Mouse (Mus musculus): ENCODE measurements at regions not wholly inside any gene's neighbourhood (a gene's known extent, or its start where the extent isn't known, plus 50 kb on each side); places are given as distances from the start of the nearest gene placed in this dataset. TPM values are rescaled to one million over a fixed set of nuclear protein-coding genes. Genes with fewer than 3 reads are reported as not detected.

DNA sequence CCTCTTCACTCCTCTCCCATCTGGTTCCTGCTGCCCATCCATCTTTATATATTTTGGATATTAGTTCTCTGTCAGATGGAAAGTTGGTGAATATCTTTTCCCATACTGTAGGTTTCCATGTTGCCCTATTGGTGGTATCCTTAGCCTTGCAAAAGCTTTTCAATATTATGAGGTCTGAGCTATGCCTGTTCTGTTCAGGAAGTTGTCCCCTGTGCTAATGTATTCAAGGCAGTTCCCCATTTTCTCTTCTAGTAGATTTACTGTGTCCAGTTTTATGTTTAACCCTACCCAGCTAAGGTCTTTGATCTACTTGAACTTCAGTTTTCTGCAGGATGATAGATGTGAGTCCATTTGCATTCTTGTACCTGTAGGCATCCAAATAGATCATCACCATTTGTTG lies 109.4 kb upstream of the Tusc1 start:
- Histone ChIP-seq H3K4me3 (no peak overlapping the region), H3K9me3 (replicated peaks) (no peaks in the 10 kb centered on the region), H3K9ac (no peak overlapping the region), H3K27ac (ENCODE audit: poor library complexity, severe bottlenecking) (no peak overlapping the region), H3K36me3 (no peaks in the 10 kb centered on the region), H3K27me3 (replicated peaks) (no peaks in the 10 kb centered on the region), H3K4me2 (no peak overlapping the region), H3K4me1 (replicated peaks) (no peaks in the 10 kb centered on the region)
- ATAC-seq (ENCODE audit: insufficient number of reproducible peaks, low FRiP score) = no peak

DNA sequence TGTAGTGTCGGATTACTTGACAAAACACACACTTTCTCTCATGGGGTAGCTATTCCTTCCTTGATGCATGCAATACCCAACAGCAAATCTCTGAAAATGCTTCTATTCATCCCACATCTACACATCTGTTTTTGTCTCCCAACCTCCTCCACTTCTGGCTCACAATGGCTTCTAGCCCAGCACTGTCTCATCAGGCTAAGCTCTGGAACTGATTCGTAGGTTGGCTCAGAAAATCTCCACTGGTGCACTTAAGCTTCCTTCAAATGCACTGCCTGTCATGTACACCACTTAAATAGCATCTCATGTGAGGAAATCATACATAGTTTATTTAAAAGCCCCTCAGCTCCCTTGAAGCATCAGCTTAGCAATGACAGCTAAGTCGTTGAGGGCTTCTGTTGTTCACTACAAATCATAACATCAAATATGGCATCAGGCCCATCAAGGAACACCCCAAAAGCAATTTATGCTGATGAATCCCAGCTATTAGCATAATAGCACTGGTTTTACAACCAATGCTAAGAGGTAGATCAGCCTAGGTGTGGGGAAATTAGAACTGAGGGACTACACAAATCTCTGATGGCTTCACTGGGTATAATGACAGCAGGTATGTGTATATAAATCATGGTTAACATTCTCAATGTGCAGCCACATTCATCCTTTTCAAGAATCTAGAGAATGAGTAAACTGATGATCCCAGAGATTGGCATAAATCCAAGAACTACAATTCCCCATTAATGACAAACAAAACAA lies 103.5 kb upstream of the Tusc1 start:
- no peak for ATAC-seq (ENCODE audit: insufficient number of reproducible peaks, low FRiP score)
- Histone ChIP-seq H3K4me3 (no peak overlapping the region), H3K9ac (no peak overlapping the region), H3K4me2 (no peak overlapping the region), H3K27ac (ENCODE audit: poor library complexity, severe bottlenecking) (no peak overlapping the region), H3K9me3 (replicated peaks) (no peaks in the 10 kb centered on the region), H3K36me3 (no peaks in the 10 kb centered on the region), H3K4me1 (replicated peaks) (no peaks in the 10 kb centered on the region), H3K27me3 (replicated peaks) (no peaks in the 10 kb centered on the region)
- 80% methylated on average over 3 of the region's 3 CpGs for WGBS

DNA sequence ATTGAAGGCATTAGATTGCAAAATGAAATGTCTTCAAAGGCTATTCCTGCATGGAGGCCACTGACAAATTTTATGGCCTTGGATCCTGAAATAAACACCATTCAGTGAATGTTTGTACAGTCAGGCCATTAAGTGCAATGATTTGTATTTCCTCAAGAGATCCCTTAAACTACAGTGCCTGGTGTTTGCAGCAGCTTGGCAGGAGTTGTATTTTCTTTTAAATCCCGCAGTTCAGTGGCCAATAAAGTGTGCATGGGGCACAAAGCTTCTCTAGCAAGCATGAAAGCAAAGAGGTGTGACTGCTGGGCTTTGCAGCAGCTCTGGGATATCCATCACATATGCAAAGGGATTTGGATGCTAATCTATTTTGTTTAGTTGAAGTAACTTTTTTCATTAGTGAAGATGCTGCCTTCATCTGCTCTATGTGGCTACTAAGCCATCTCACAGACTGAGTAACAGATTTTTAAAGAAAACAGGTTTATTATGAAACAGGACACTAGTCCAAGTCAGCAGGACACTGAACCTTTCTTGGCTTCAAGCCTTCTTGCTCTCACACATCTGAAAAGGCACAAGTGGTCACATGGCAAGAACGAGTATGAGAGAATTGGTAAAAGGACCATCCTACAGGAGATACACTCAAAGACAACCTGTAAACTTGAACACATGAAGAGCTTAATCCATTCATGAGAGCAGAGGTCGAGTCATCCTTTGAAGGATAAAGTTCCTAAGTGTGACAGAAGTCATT lies 102.2 kb upstream of the Tusc1 start:
- Histone ChIP-seq H3K27ac (ENCODE audit: poor library complexity, severe bottlenecking) (no peak overlapping the region), H3K27me3 (replicated peaks) (no peaks in the 10 kb centered on the region), H3K4me1 (replicated peaks) (no peaks in the 10 kb centered on the region), H3K9ac (no peak overlapping the region), H3K4me3 (no peak overlapping the region), H3K9me3 (replicated peaks) (no peaks in the 10 kb centered on the region), H3K4me2 (no peak overlapping the region), H3K36me3 (no peaks in the 10 kb centered on the region)
- no peak for ATAC-seq (ENCODE audit: insufficient number of reproducible peaks, low FRiP score)
- WGBS = 53% methylated on average over 3 of the region's 3 CpGs

DNA sequence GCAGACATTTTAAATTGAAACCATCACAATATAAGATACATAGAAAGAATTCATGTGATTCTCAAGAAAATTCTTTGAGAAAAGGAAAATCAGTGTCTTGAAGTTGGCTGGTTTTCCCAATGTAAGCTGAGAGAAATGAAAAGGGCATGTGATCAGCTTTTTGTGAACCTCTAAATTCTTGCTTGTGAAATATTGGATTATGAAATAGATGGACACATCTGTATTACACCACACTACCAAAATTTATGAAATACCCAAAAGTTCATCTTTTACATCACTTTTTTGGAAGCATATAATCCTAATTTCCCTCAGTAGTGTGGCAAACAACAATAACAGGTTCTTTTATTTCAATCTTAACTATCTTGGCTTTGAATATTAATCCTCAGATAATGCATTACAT lies 77.4 kb upstream of the Tusc1 start:
- Histone ChIP-seq H3K4me2 (no peak overlapping the region), H3K4me1 (replicated peaks) (no peaks in the 10 kb centered on the region), H3K9me3 (replicated peaks) (no peaks in the 10 kb centered on the region; the same call in 1 of the 2 replicates), H3K36me3 (no peaks in the 10 kb centered on the region), H3K27me3 (replicated peaks) (no peaks in the 10 kb centered on the region), H3K9ac (no peak overlapping the region), H3K4me3 (no peak overlapping the region), H3K27ac (ENCODE audit: poor library complexity, severe bottlenecking) (no peak overlapping the region)
- ATAC-seq (ENCODE audit: insufficient number of reproducible peaks, low FRiP score) = no peak

DNA sequence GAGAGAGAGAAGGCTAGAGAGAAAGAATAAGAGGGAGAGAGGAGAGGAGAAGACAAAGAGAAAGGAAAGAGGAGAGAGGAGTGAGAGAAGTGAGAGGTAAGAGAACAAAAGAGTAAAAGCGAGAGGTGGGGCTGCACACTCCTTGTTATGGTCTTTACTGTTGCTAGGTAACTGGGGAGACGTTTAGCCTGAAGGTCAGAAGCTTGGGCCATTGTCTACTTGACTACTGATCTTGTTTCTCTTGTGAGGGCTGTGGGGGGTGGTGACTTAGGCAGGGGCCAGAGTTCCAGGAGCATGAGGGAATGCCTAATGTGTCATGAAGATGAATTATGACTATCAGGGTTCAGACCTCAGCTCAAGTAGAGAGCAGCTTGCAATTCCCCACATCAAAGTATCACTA lies 71.6 kb upstream of the Tusc1 start:
- H3K36me3 ChIP-seq = no peaks in the 10 kb centered on the region
- no peak for ATAC-seq (ENCODE audit: insufficient number of reproducible peaks, low FRiP score)
- H3K27me3 ChIP-seq (replicated peaks) = no peaks in the 10 kb centered on the region
- H3K4me2 ChIP-seq = no peak overlapping the region
- no peak overlapping the region for H3K4me3 ChIP-seq
- 52% methylated on average over 2 of the region's 2 CpGs for WGBS
- H3K27ac ChIP-seq (ENCODE audit: poor library complexity, severe bottlenecking) = no peak overlapping the region
- H3K9ac ChIP-seq = no peak overlapping the region
- H3K9me3 ChIP-seq (replicated peaks) = 0 out of 2 replicates have a peak, but pooled peaks cover 3% of the 10 kb centered on the region
- no peaks in the 10 kb centered on the region for H3K4me1 ChIP-seq (replicated peaks)

DNA sequence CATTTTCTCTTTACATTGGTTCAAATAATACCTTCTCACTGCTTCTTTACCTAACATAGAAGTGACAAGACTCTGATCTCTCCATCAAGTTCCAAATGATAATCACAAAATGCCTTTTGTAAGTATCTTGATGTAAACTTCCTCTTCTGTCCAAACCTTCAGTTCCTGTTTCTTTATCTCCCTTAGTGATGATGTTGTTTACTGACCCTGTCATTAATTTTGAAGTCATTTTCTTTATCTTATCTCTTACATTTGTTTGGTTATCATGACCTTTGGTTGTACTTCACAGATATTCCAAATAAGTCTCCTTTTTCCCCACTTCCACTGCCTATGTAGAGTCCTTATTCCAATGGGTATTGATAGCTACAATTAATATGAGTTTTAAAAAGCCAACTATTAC lies 65.3 kb upstream of the Tusc1 start:
- no peak overlapping the region for H3K4me3 ChIP-seq
- 0 out of 2 replicates have a peak, but pooled peaks cover 3% of the 10 kb centered on the region for H3K9me3 ChIP-seq (replicated peaks)
- H3K4me2 ChIP-seq = no peak overlapping the region
- H3K36me3 ChIP-seq = no peaks in the 10 kb centered on the region
- H3K27me3 ChIP-seq (replicated peaks) = no peaks in the 10 kb centered on the region
- no peak overlapping the region for H3K27ac ChIP-seq (ENCODE audit: poor library complexity, severe bottlenecking)
- no peaks in the 10 kb centered on the region for H3K4me1 ChIP-seq (replicated peaks)
- no peak overlapping the region for H3K9ac ChIP-seq
- ATAC-seq (ENCODE audit: insufficient number of reproducible peaks, low FRiP score) = no peak

Small RNA genes in the stretch of these regions (microRNA-seq; reads per million reads assigned to microRNA genes)
- not detected for gene Gm22619

Data from heart, embryonic 12.5 days (tissue).